Mouse (Mus musculus): ENCODE results near the gene Stk11ip. TPM values are rescaled to one million over a fixed set of nuclear protein-coding genes. Genes with fewer than 3 reads are reported as not detected.
A peak's percentile ranks its signal among the peaks of the same experiment; 100 is the strongest.

Stk11ip gene
- polyA plus RNA-seq (2015; fragmentation: Nextera tagmentation; extraction: Ambion mirVana), result 20.7 and 20.8 TPM in 2 replicates

DNA sequence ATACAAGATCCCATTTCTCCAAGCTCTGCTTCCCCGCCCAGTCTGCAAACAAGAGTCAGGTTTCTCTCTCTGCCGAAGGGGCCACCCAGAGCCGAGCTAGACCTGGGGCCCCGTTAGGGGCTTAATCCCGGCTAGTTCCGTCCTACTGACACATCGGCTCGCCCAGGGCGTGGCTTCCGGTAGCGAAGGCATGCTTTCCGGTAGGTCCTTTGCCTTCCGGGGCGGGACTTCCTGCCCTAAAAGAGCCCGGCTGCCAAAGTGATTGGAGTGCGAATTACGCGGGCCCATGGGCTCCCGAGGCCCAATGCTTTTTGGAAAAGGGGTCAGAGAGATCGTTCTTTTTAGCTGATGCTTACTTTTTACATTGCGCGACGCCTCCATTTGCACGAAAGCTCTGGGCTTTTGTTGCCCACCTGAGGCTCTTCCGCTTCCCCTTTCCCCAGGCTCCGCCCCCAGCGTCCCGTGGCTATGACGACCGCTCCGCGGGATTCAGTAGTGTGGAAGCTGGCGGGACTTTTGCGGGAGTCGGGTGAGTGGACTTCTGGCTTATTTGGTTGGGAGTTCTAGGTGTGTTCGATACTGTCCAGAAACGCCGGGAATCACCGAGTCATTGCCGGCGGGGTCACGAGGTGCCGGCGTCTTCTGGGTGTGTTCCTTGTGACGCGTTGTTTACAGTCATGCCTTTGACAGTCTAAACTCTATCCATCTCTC is at the start of gene Stk11ip:
Gene Stk11ip, plus strand, starts transcription at position 209 of the 711 bp plus-strand sequence.
- WGBS, result under 1% methylated on average over 46 of the region's 46 CpGs
- no peaks in the 10 kb centered on the region for H3K27me3 ChIP-seq
- no peaks in the 10 kb centered on the region for H3K9me3 ChIP-seq
- H3K9ac ChIP-seq, result peak within 1 kb of the TSS; percentile 58
- peak within 1 kb of the TSS; percentile 59 for H3K4me2 ChIP-seq
- 0 out of 2 replicates have a peak, but pooled peaks cover 5% of the 10 kb centered on the region for H3K36me3 ChIP-seq
- peak within 1 kb of the TSS; percentile 98 for H3K27ac ChIP-seq
- H3K4me1 ChIP-seq, result peaks cover 29% of the 10 kb centered on the region
- peak within 1 kb of the TSS; percentile 69 for H3K4me3 ChIP-seq
- ATAC-seq (ENCODE audit: borderline replicate concordance, extremely low read depth, low FRiP score, low TSS enrichment), result peak; percentile 96

GRCm38 (mm10) chr1:75476441-75476840 is 44.9 kb upstream of the Stk11ip start:
- Histone ChIP-seq H3K36me3 (peaks cover 26% of the 10 kb centered on the region), H3K27ac (no peak overlapping the region), H3K4me3 (no peak overlapping the region), H3K4me1 (peaks cover 22% of the 10 kb centered on the region), H3K27me3 (peaks cover 31% of the 10 kb centered on the region), H3K9me3 (no peaks in the 10 kb centered on the region), H3K9ac (no peak overlapping the region), H3K4me2 (no peak overlapping the region)
- WGBS, result 94% methylated on average over 11 of the region's 11 CpGs
- no peak for ATAC-seq (ENCODE audit: borderline replicate concordance, extremely low read depth, low FRiP score, low TSS enrichment)

DNA sequence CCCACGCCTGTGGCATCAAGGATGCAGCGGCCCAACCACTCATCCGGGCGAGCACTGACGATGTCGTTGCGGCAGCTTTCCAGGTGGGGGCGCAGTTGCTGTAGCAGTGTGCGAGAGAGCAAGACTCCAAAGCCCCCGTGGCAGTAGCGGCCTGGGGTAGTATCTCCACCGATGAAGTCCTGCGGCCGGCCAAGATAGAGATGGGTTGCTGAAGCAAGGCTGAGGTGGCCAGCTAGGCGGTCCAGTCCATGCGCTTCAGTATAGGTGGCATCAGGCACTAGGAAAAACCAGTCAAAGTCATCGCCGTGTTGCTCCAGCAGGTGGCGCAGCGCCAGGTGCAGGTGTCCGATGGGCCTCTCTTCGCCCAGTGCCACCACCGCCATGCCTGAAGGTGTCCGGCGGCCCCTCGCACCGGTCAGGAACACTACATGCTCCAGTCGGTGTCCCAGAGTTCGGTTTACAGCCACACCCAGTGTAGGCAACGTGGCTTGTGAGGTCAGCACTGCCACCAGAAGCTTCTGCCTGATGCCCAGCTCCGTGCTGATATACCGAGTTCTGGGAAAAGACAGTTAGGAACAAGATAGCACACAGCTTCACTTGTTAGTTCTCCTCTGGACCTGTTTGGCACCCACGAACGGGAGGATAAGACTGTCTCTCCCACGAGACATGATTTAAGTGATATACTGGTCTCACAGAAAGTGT is 43.9 kb upstream of the Stk11ip start:
- Histone ChIP-seq H3K27ac (no peak overlapping the region), H3K9ac (no peak overlapping the region), H3K4me1 (peaks cover 22% of the 10 kb centered on the region), H3K4me2 (peak overlapping the region; percentile 85), H3K9me3 (no peaks in the 10 kb centered on the region), H3K27me3 (peaks cover 40% of the 10 kb centered on the region), H3K36me3 (peaks cover 26% of the 10 kb centered on the region), H3K4me3 (peak overlapping the region; percentile 23)
- WGBS, result 13% methylated on average over 35 of the region's 35 CpGs
- ATAC-seq (ENCODE audit: borderline replicate concordance, extremely low read depth, low FRiP score, low TSS enrichment), result no peak

DNA sequence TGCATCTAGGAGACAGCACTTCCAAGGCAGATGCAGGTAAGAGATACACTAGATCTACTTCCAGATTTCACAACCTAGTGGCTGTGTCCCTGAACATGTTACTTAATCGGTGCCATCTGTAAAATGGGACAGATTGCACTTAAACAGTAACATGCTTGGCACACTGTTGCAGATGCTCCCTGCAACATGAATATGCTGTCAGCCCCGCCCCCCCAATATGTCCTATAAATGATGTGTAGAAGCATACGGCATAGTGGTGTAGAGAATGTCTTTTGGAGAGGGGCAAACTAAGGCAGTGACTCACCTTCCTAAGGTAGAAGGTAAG is 43.4 kb upstream of the Stk11ip start:
- WGBS, result 33% methylated on average over 3 of the region's 3 CpGs
- Histone ChIP-seq H3K4me2 (peak overlapping the region; percentile 85), H3K4me3 (peak overlapping the region; percentile 88)

GRCm38 (mm10) chr1:75478497-75478896 is 42.8 kb upstream of the Stk11ip start:
- Histone ChIP-seq H3K9ac (peak overlapping the region; percentile 73), H3K27ac (peak overlapping the region; percentile 88), H3K4me2 (peak overlapping the region; percentile 85), H3K27me3 (peaks cover 51% of the 10 kb centered on the region), H3K36me3 (peaks cover 25% of the 10 kb centered on the region), H3K9me3 (no peaks in the 10 kb centered on the region), H3K4me1 (peaks cover 22% of the 10 kb centered on the region), H3K4me3 (peak overlapping the region; percentile 88)
- ATAC-seq (ENCODE audit: borderline replicate concordance, extremely low read depth, low FRiP score, low TSS enrichment), result peak; percentile 0; the same call in 1 of the 2 replicates
- 0% methylated on average over 20 of the region's 25 CpGs for WGBS

More for the DNA sequence above, 43.4 kb upstream of the Stk11ip start:
- no peak overlapping the region for H3K9ac ChIP-seq
- H3K27me3 ChIP-seq, result peaks cover 45% of the 10 kb centered on the region
- H3K36me3 ChIP-seq, result peaks cover 26% of the 10 kb centered on the region
- H3K27ac ChIP-seq, result no peak overlapping the region; the same call in 1 of the 2 replicates
- H3K4me1 ChIP-seq, result peaks cover 22% of the 10 kb centered on the region
- no peak for ATAC-seq (ENCODE audit: borderline replicate concordance, extremely low read depth, low FRiP score, low TSS enrichment)
- H3K9me3 ChIP-seq, result no peaks in the 10 kb centered on the region

DNA sequence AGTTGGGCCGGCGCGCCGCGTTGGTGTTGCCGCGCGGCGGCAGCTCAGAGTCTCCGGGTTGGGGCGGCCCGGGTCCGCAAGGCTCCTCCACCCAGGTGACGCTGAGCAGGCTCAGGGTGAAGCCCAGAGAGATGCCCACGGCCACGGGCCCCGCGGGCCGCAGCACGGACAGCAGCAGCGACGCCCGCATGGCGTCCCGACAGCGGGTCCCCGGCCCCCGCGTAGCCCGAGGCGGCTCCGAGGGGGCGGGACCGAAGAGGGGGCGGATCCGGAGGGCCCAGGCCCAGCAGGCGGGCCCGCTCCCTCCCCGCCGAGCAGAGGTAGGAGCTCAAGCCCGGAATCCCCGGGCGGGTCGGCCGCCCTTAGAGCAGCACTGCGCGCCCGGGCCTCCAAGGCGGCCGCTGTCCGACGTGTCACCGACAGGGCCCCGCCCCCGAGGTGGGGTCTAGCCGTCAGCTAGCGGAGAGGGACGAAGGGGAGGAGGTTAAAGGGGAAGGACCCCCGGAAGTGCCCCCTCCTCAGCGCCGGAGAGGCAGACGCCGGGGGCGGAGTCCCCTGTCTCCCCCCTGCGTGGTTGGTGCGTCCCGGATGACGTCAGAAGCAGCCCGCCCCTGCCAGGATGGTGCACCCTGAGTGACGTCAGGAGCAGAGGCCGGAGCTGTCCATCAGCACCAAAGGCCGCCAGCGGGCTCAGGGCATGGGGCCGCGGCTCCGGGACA is 42.3 kb upstream of the Stk11ip start, which contains the start of the genes Chpf and Tmem198:
Gene Chpf, minus strand, starts transcription at position 392 of the 719 bp plus-strand sequence.
Gene Tmem198, plus strand, starts transcription at position 617 of the 719 bp plus-strand sequence.
- WGBS, result under 1% methylated on average over 76 of the region's 76 CpGs

DNA sequence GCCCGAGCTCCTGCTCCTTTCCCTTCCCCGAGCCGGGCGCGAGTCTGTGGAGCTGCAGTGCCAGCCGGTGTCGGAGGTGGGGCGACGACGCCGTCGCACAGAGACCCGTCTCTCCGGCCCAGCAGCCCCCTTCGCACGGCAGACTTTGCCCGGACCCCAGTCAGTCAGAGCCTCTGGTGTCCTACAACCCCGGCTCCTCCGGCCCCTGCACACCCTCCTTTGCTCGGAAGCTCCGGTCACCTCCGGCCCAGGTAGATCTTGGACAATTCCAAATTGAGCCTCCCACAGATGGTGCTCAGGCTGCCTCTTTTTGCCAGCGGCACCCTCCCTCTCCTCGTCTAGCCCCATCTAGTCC is 41.7 kb upstream of the Stk11ip start:
- peaks cover 17% of the 10 kb centered on the region for H3K36me3 ChIP-seq
- H3K4me1 ChIP-seq, result peaks cover 22% of the 10 kb centered on the region
- ATAC-seq (ENCODE audit: borderline replicate concordance, extremely low read depth, low FRiP score, low TSS enrichment), result peak; percentile 12; the same call in 1 of the 2 replicates
- H3K27ac ChIP-seq, result no peak overlapping the region
- H3K4me3 ChIP-seq, result peak overlapping the region; percentile 88
- H3K27me3 ChIP-seq, result peaks cover 62% of the 10 kb centered on the region
- H3K9ac ChIP-seq, result no peak overlapping the region
- no peaks in the 10 kb centered on the region for H3K9me3 ChIP-seq
- peak overlapping the region; percentile 85 for H3K4me2 ChIP-seq
- WGBS, result under 1% methylated on average over 19 of the region's 24 CpGs

More for the DNA sequence above, 42.3 kb upstream of the Stk11ip start, which contains the start of the genes Chpf and Tmem198:
- Histone ChIP-seq H3K9ac (peak within 1 kb of the TSS; percentile 73), H3K4me2 (peak within 1 kb of the TSS; percentile 85), H3K9me3 (no peaks in the 10 kb centered on the region), H3K36me3 (peaks cover 20% of the 10 kb centered on the region), H3K27ac (peak within 1 kb of the TSS; percentile 88), H3K4me3 (peak within 1 kb of the TSS; percentile 88), H3K27me3 (peaks cover 57% of the 10 kb centered on the region), H3K4me1 (peaks cover 22% of the 10 kb centered on the region)
- ATAC-seq (ENCODE audit: borderline replicate concordance, extremely low read depth, low FRiP score, low TSS enrichment), result peak; percentile 92

- H3K27ac ChIP-seq, result no peak overlapping the region
- H3K36me3 ChIP-seq, result peaks cover 13% of the 10 kb centered on the region
- H3K9me3 ChIP-seq, result no peaks in the 10 kb centered on the region
- no peak for ATAC-seq (ENCODE audit: borderline replicate concordance, extremely low read depth, low FRiP score, low TSS enrichment)
- peak overlapping the region; percentile 88 for H3K4me3 ChIP-seq
- H3K4me2 ChIP-seq, result peak overlapping the region; percentile 85
- no peak overlapping the region for H3K9ac ChIP-seq
- peaks cover 22% of the 10 kb centered on the region for H3K4me1 ChIP-seq
- H3K27me3 ChIP-seq, result peaks cover 66% of the 10 kb centered on the region
- 24% methylated on average over 13 of the region's 13 CpGs for WGBS
Measured at GRCm38 (mm10) chr1:75480036-75480435, 41.3 kb upstream of the Stk11ip start.

DNA sequence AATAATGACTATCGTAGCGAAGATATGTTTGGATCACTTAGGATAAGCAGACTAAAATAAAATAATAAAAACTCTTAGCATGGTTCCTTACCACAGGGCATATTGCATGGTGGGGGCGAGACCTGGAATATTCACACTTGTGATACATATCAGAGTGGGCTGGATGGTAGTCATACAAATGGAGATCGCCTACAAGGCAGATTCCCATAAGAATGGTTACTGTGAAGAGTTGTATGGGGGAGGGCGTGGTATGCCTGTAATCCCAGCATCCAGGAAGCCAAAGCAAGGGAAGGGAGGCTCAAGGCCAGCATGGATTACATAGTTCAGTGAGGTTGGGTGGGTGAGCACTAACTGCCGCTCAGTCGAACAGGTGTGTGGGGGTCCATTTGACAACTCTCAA is 40.6 kb upstream of the Stk11ip start:
- Histone ChIP-seq H3K4me3 (no peak overlapping the region), H3K27me3 (peaks cover 73% of the 10 kb centered on the region), H3K36me3 (peaks cover 6% of the 10 kb centered on the region), H3K4me2 (no peak overlapping the region), H3K9me3 (no peaks in the 10 kb centered on the region), H3K9ac (no peak overlapping the region), H3K27ac (no peak overlapping the region), H3K4me1 (peaks cover 22% of the 10 kb centered on the region)
- ATAC-seq (ENCODE audit: borderline replicate concordance, extremely low read depth, low FRiP score, low TSS enrichment), result no peak
- 82% methylated on average over 7 of the region's 7 CpGs for WGBS

DNA sequence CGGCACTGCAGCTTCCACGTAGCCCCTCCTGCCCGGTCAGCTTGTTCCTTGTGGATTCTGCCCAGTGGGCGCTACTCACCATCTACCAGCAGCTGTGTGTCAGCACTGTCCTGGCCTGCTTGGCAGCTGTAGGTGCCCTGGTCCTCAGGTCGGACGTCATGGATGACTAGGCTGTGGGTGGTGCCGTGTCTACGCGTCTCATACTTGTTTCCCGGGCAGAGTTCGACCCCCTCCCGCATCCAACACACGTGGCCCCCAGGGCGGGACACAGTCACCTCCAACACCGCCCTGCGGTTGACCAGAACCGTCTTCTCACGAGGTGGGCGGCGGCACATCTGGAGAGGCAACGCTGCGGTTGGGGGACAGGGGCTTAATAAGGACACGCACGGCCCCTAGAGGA is 34.8 kb upstream of the Stk11ip start:
- WGBS, result 8% methylated on average over 24 of the region's 24 CpGs
- peaks cover 13% of the 10 kb centered on the region for H3K4me1 ChIP-seq
- peaks cover 17% of the 10 kb centered on the region for H3K36me3 ChIP-seq
- H3K27me3 ChIP-seq, result peaks cover 77% of the 10 kb centered on the region
- H3K9me3 ChIP-seq, result no peaks in the 10 kb centered on the region
- peak overlapping the region; percentile 80 for H3K4me2 ChIP-seq
- no peak overlapping the region; the same call in 1 of the 2 replicates for H3K4me3 ChIP-seq
- no peak overlapping the region for H3K9ac ChIP-seq
- H3K27ac ChIP-seq, result no peak overlapping the region
- no peak; the same call in 1 of the 2 replicates for ATAC-seq (ENCODE audit: borderline replicate concordance, extremely low read depth, low FRiP score, low TSS enrichment)

DNA sequence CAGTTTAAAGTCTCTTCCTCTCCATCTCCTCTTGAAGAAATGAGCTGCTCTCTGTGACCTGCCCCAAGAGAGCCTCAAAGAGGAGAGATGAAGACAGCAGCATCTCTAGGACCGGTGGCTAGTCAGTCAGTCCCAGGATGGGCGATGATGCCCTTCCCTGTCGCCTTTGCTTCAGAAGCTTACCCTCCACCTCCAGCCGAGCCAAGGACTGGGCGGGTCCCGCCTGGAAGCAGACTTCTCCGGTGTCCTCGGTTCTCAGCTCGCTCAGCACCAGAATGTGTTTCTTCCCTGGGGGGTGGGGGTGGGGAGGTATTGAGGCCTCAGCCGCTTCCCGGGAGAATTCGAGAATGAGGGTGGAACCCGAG is 34.3 kb upstream of the Stk11ip start:
- no peak overlapping the region for H3K27ac ChIP-seq
- H3K4me2 ChIP-seq, result peak overlapping the region; percentile 80
- no peak for ATAC-seq (ENCODE audit: borderline replicate concordance, extremely low read depth, low FRiP score, low TSS enrichment)
- peaks cover 13% of the 10 kb centered on the region for H3K4me1 ChIP-seq
- H3K9me3 ChIP-seq, result no peaks in the 10 kb centered on the region
- peaks cover 74% of the 10 kb centered on the region for H3K27me3 ChIP-seq
- H3K36me3 ChIP-seq, result peaks cover 22% of the 10 kb centered on the region
- WGBS, result 2% methylated on average over 13 of the region's 13 CpGs
- no peak overlapping the region for H3K9ac ChIP-seq
- peak overlapping the region; percentile 49 for H3K4me3 ChIP-seq
